Mouse (Mus musculus): ENCODE data around the gene Naa80. TPM values are rescaled to one million over a fixed set of nuclear protein-coding genes. Genes with fewer than 3 reads are reported as not detected.
"Not testable (repeated sequence)": the region's sequence is repeated elsewhere in the genome, so short reads cannot be mapped to it uniquely, and the experiment has no call there.

Naa80 gene
- polyA plus RNA-seq, 1 experiment from 2014 or later: 22.3 TPM

GRCm38 (mm10) chr9:107568331-107569261, 10.1 kb upstream of the Naa80 start:
- Histone ChIP-seq H3K9me3 (ENCODE audit: control insufficient read depth, low read length) (no peaks in the 10 kb centered on the region), H3K36me3 (ENCODE audit: control insufficient read depth, insufficient read depth, low read length) (peaks cover 19% of the 10 kb centered on the region), H3K9ac (ENCODE audit: low read length) (peak overlapping the region; percentile 81), H3K27me3 (ENCODE audit: control insufficient read depth, insufficient read depth, low read depth, low read length) (no peaks in the 10 kb centered on the region), H3K4me2 (ENCODE audit: low read depth, low read length) (peak overlapping the region; percentile 71), H3K4me1 (replicated peaks; ENCODE audit: control insufficient read depth, insufficient read depth, low read length) (peaks cover 41% of the 10 kb centered on the region), H3K4me3 (ENCODE audit: low read length) (peak overlapping the region; percentile 66), H3K27ac (ENCODE audit: low read length) (peak overlapping the region; percentile 95)
- under 1% methylated on average over 41 of the region's 41 CpGs for WGBS
- ATAC-seq (ENCODE audit: low read depth): peak; percentile 86

- peak overlapping the region; percentile 95 for H3K27ac ChIP-seq (ENCODE audit: low read length)
- 0% methylated on average over 19 of the region's 23 CpGs for WGBS
- H3K9me3 ChIP-seq (ENCODE audit: control insufficient read depth, low read length): no peaks in the 10 kb centered on the region
- peak overlapping the region; percentile 66 for H3K4me3 ChIP-seq (ENCODE audit: low read length)
- H3K9ac ChIP-seq (ENCODE audit: low read length): peak overlapping the region; percentile 81
- H3K36me3 ChIP-seq (ENCODE audit: control insufficient read depth, insufficient read depth, low read length): peaks cover 21% of the 10 kb centered on the region
- H3K4me2 ChIP-seq (ENCODE audit: low read depth, low read length): peak overlapping the region; percentile 71
- H3K27me3 ChIP-seq (ENCODE audit: control insufficient read depth, insufficient read depth, low read depth, low read length): no peaks in the 10 kb centered on the region
- H3K4me1 ChIP-seq (replicated peaks; ENCODE audit: control insufficient read depth, insufficient read depth, low read length): peaks cover 36% of the 10 kb centered on the region
- peak; percentile 12 for ATAC-seq (ENCODE audit: low read depth)
Measured at GRCm38 (mm10) chr9:107569270-107569669, 9.4 kb upstream of the Naa80 start.

- Histone ChIP-seq H3K36me3 (ENCODE audit: control insufficient read depth, insufficient read depth, low read length) (peaks cover 18% of the 10 kb centered on the region), H3K27me3 (ENCODE audit: control insufficient read depth, insufficient read depth, low read depth, low read length) (no peaks in the 10 kb centered on the region), H3K4me1 (replicated peaks; ENCODE audit: control insufficient read depth, insufficient read depth, low read length) (peaks cover 36% of the 10 kb centered on the region), H3K4me3 (ENCODE audit: low read length) (peak overlapping the region; percentile 66), H3K27ac (ENCODE audit: low read length) (peak overlapping the region; percentile 95), H3K9me3 (ENCODE audit: control insufficient read depth, low read length) (no peaks in the 10 kb centered on the region), H3K4me2 (ENCODE audit: low read depth, low read length) (peak overlapping the region; percentile 71), H3K9ac (ENCODE audit: low read length) (peak overlapping the region; percentile 81)
- WGBS: 20% methylated on average over 13 of the region's 13 CpGs
- no peak for ATAC-seq (ENCODE audit: low read depth)
Measured at GRCm38 (mm10) chr9:107570016-107570415, 8.7 kb upstream of the Naa80 start.

GRCm38 (mm10) chr9:107570845-107571244, 7.8 kb upstream of the Naa80 start:
- Histone ChIP-seq H3K27ac (ENCODE audit: low read length) (no peak overlapping the region), H3K4me3 (ENCODE audit: low read length) (peak overlapping the region; percentile 66), H3K4me1 (replicated peaks; ENCODE audit: control insufficient read depth, insufficient read depth, low read length) (peaks cover 40% of the 10 kb centered on the region), H3K9ac (ENCODE audit: low read length) (peak overlapping the region; percentile 81), H3K36me3 (ENCODE audit: control insufficient read depth, insufficient read depth, low read length) (peaks cover 18% of the 10 kb centered on the region), H3K27me3 (ENCODE audit: control insufficient read depth, insufficient read depth, low read depth, low read length) (no peaks in the 10 kb centered on the region), H3K9me3 (ENCODE audit: control insufficient read depth, low read length) (no peaks in the 10 kb centered on the region), H3K4me2 (ENCODE audit: low read depth, low read length) (peak overlapping the region; percentile 71)
- WGBS: 62% methylated on average over 21 of the region's 21 CpGs
- no peak for ATAC-seq (ENCODE audit: low read depth)

DNA sequence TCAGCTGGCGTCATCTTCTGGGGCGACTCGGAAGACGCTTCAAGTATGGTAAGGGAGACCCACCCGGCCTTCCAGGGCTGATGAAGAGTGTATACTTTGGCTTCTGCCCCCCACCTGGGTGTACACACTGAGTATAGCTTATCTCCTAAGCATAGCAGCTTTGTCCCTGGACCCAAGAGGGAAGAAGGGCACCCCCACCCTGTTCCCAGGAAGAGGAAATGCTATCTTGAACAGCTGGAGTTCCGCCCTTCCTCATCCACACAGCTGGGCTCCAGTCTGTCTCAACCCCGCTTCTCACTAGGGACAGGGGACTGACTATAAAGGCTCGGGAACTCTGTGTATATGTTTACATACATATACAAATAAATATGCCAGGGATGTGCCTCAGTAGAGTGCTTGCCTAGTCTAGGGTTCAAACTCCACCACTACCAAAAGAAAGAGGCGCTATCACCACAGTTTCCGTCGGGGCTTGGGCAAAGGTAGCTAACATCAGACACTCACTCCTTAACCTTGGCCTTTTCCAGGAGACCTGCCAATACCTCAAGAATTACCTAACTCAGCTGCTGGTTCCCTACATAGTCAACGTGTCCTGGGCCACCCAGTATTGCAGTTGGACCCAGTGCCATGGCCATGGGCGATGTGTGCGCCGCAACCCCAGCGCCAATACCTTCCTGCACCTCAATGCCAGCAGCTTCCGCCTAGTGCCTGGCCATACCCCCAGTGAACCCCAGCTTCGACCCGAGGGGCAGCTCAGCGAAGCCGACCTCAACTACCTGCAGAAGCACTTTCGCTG, 7.0 kb upstream of the Naa80 start:
- Histone ChIP-seq H3K4me2 (ENCODE audit: low read depth, low read length) (peak overlapping the region; percentile 71), H3K4me3 (ENCODE audit: low read length) (no peak overlapping the region; the same call in none of the 2 replicates), H3K4me1 (replicated peaks; ENCODE audit: control insufficient read depth, insufficient read depth, low read length) (peaks cover 43% of the 10 kb centered on the region), H3K36me3 (ENCODE audit: control insufficient read depth, insufficient read depth, low read length) (peaks cover 18% of the 10 kb centered on the region), H3K27ac (ENCODE audit: low read length) (no peak overlapping the region), H3K9me3 (ENCODE audit: control insufficient read depth, low read length) (no peaks in the 10 kb centered on the region), H3K27me3 (ENCODE audit: control insufficient read depth, insufficient read depth, low read depth, low read length) (no peaks in the 10 kb centered on the region), H3K9ac (ENCODE audit: low read length) (peak overlapping the region; percentile 44)
- WGBS: 80% methylated on average over 22 of the region's 22 CpGs
- no peak for ATAC-seq (ENCODE audit: low read depth)

- no peak overlapping the region for H3K4me2 ChIP-seq (ENCODE audit: low read depth, low read length)
- no peaks in the 10 kb centered on the region for H3K9me3 ChIP-seq (ENCODE audit: control insufficient read depth, low read length)
- no peak for ATAC-seq (ENCODE audit: low read depth)
- no peak overlapping the region for H3K9ac ChIP-seq (ENCODE audit: low read length)
- WGBS: 100% methylated on average over 2 of the region's 2 CpGs
- H3K4me3 ChIP-seq (ENCODE audit: low read length): no peak overlapping the region
- no peak overlapping the region for H3K27ac ChIP-seq (ENCODE audit: low read length)
- peaks cover 18% of the 10 kb centered on the region for H3K36me3 ChIP-seq (ENCODE audit: control insufficient read depth, insufficient read depth, low read length)
- peaks cover 45% of the 10 kb centered on the region for H3K4me1 ChIP-seq (replicated peaks; ENCODE audit: control insufficient read depth, insufficient read depth, low read length)
- H3K27me3 ChIP-seq (ENCODE audit: control insufficient read depth, insufficient read depth, low read depth, low read length): no peaks in the 10 kb centered on the region
Measured at GRCm38 (mm10) chr9:107572327-107572662, 6.4 kb upstream of the Naa80 start.

- WGBS: 87% methylated on average over 6 of the region's 6 CpGs
- not testable (repeated sequence) for H3K4me2 ChIP-seq (ENCODE audit: low read depth, low read length); H3K27me3 ChIP-seq (ENCODE audit: control insufficient read depth, insufficient read depth, low read depth, low read length); H3K27ac ChIP-seq (ENCODE audit: low read length); H3K9ac ChIP-seq (ENCODE audit: low read length); H3K4me3 ChIP-seq (ENCODE audit: low read length); H3K9me3 ChIP-seq (ENCODE audit: control insufficient read depth, low read length); ATAC-seq (ENCODE audit: low read depth)
- H3K4me1 ChIP-seq (replicated peaks; ENCODE audit: control insufficient read depth, insufficient read depth, low read length): peaks cover 36% of the 10 kb centered on the region
- peaks cover 18% of the 10 kb centered on the region for H3K36me3 ChIP-seq (ENCODE audit: control insufficient read depth, insufficient read depth, low read length)
Measured at GRCm38 (mm10) chr9:107573774-107574173, 4.9 kb upstream of the Naa80 start.

DNA sequence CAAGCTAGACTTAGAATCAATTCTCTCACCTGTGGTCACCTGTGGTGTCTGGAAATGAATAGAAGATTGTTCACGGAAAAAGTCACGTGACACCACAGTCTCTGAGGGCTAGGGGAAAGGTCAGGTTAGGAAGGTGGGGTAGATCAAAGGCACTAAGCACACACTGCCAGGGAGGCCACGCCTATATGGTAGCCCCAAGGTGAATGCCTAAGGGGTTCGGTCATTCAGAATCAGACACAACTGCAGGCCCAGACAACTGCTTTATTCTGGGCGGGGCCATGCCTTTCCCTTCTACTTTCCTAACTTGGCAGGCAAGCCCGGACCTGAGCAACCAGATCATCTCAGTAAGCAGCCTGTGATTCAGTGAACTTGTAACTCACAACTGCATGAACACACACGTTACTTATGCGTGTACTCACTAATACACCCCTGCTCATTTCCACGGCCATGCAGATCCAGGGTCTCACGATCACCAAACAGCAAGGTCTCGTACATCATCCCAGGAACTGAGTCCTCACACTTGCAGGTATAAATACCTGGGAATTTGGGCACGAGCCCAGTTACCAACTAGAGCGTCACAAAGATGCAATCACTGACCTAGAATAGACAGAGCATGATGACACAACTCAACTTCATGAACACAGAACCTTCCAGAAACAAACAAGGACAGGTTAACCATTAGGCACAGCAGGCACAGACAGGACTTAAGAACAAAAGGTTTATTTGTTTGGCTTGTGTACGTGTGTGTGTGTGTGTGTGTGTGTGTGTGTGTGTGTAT, 2.9 kb upstream of the Naa80 start:
- no peaks in the 10 kb centered on the region for H3K9me3 ChIP-seq (ENCODE audit: control insufficient read depth, low read length)
- H3K4me2 ChIP-seq (ENCODE audit: low read depth, low read length): no peak overlapping the region
- 62% methylated on average over 14 of the region's 14 CpGs for WGBS
- H3K4me1 ChIP-seq (replicated peaks; ENCODE audit: control insufficient read depth, insufficient read depth, low read length): peaks cover 35% of the 10 kb centered on the region
- H3K4me3 ChIP-seq (ENCODE audit: low read length): no peak overlapping the region
- peak overlapping the region; percentile 61 for H3K27ac ChIP-seq (ENCODE audit: low read length)
- no peak for ATAC-seq (ENCODE audit: low read depth)
- H3K9ac ChIP-seq (ENCODE audit: low read length): no peak overlapping the region
- peaks cover 18% of the 10 kb centered on the region for H3K36me3 ChIP-seq (ENCODE audit: control insufficient read depth, insufficient read depth, low read length)
- no peaks in the 10 kb centered on the region for H3K27me3 ChIP-seq (ENCODE audit: control insufficient read depth, insufficient read depth, low read depth, low read length)
